Mouse (Mus musculus) liver, embryonic 16.5 days (tissue): ENCODE measurements around the gene Snx10. TPM values are rescaled to one million over a fixed set of nuclear protein-coding genes. Genes with fewer than 3 reads are reported as not detected.
"Not testable (repeated sequence)": the region's sequence is repeated elsewhere in the genome, so short reads cannot be mapped to it uniquely, and the experiment has no call there.

Experiments
- ATAC-seq: fragments of 200-750 bp; cut with Nextera tagmentation; 2 replicates; pipeline ENCODE4 v1.8.0; 2017; ENCODE audit warnings: low read depth, mild to moderate bottlenecking, moderate number of reproducible peaks, moderate library complexity
- H3K27ac ChIP-seq: fragments of 300-500 bp; sonication (generic); 2 replicates; pipeline ENCODE4 v1.5.1; 2014; ENCODE audit warnings: mild to moderate bottlenecking, low read length
- H3K27me3 ChIP-seq: fragments of 300-500 bp; sonication (generic); 2 replicates; pipeline ENCODE4 v1.6.1; 2014; ENCODE audit warnings: low read depth, low read length, mixed read lengths; ENCODE audit not compliant: control insufficient read depth, insufficient read depth
- H3K36me3 ChIP-seq: fragments of 300-500 bp; sonication (generic); 2 replicates; pipeline ENCODE4 v1.6.1; 2014; ENCODE audit warnings: mild to moderate bottlenecking; ENCODE audit not compliant: control insufficient read depth, insufficient read depth
- H3K4me1 ChIP-seq: fragments of 300-500 bp; sonication (generic); 2 replicates; pipeline ENCODE4 v1.6.1; 2014; ENCODE audit warnings: low read depth, low read length, mixed read lengths; ENCODE audit not compliant: control insufficient read depth
- H3K4me2 ChIP-seq: fragments of 300-500 bp; sonication (generic); 2 replicates; pipeline ENCODE4 v1.6.1; 2014; ENCODE audit warnings: low read depth, low read length, mixed read lengths
- H3K4me3 ChIP-seq: fragments of 300-500 bp; sonication (generic); 2 replicates; pipeline ENCODE4 v1.5.1; 2014; ENCODE audit warnings: low read depth, mild to moderate bottlenecking, low read length
- H3K9ac ChIP-seq: fragments of 300-500 bp; sonication (generic); 2 replicates; pipeline ENCODE4 v1.6.1; 2014; ENCODE audit warnings: low read depth, low read length
- H3K9me3 ChIP-seq: fragments of 300-500 bp; sonication (generic); replicated peaks from 2 replicates; pipeline ENCODE4 v1.6.1; 2016; ENCODE audit warnings: low read length; ENCODE audit not compliant: control insufficient read depth
- WGBS: fragments of 180-500 bp; shearing (Covaris S2); extraction: QIAGEN DNeasy Blood & Tissue Kit; methylation state at CpG from one replicate; pipeline ENCODE4 v1.1.7; 2014; ENCODE audit not compliant: insufficient replicate concordance; 5-methylcytosine and 5-hydroxymethylcytosine counted together
- polyA plus RNA-seq: library from polyadenylated mRNA; unstranded; fragments of >200 nt; fragmentation: Nextera tagmentation; extraction: Ambion mirVana; gene quantifications from 2 replicates; pipeline ENCODE4 v1.2.1, GENCODE M21; 2015

Snx10 gene
- 8.8 TPM in 2 replicates for polyA plus RNA-seq

- Histone ChIP-seq H3K9me3 (no peaks in the 10 kb centered on the region), H3K4me3 (peak within 1 kb of the TSS; percentile 61), H3K9ac (peak within 1 kb of the TSS; percentile 44), H3K27ac (no peak within 1 kb of the TSS; the same call in 1 of the 2 replicates), H3K4me2 (peak within 1 kb of the TSS; percentile 57), H3K36me3 (no peaks in the 10 kb centered on the region), H3K4me1 (peaks cover 2% of the 10 kb centered on the region; the same call in 1 of the 2 replicates), H3K27me3 (peaks cover 9% of the 10 kb centered on the region)
- 0 out of 2 replicates have a peak, but pooled peaks have one; percentile 30 for ATAC-seq
- under 1% methylated on average over 32 of the region's 47 CpGs for WGBS
Measured at GRCm38 (mm10) chr6:51523807-51524320, at the start of gene Snx10. Snx10 (plus strand) TSS chr6:51523901.

GRCm38 (mm10) chr6:51479136-51479731, 44.5 kb upstream of the Snx10 start:
- Histone ChIP-seq H3K9me3 (no peaks in the 10 kb centered on the region), H3K36me3 (peaks cover 60% of the 10 kb centered on the region), H3K4me2 (peak overlapping the region; percentile 36), H3K27me3 (no peaks in the 10 kb centered on the region), H3K27ac (no peak overlapping the region; the same call in 1 of the 2 replicates), H3K4me1 (peaks cover 10% of the 10 kb centered on the region), H3K4me3 (peak overlapping the region; percentile 6; the same call in 1 of the 2 replicates), H3K9ac (no peak overlapping the region)
- ATAC-seq: peak; percentile 88
- 27% methylated on average over 4 of the region's 4 CpGs for WGBS

GRCm38 (mm10) chr6:51481548-51481947, 42.2 kb upstream of the Snx10 start:
- Histone ChIP-seq H3K9ac (no peak overlapping the region), H3K4me2 (no peak overlapping the region), H3K9me3 (no peaks in the 10 kb centered on the region), H3K4me1 (peaks cover 9% of the 10 kb centered on the region), H3K27ac (no peak overlapping the region), H3K4me3 (no peak overlapping the region), H3K27me3 (no peaks in the 10 kb centered on the region), H3K36me3 (peaks cover 50% of the 10 kb centered on the region)
- 89% methylated on average over 8 of the region's 8 CpGs for WGBS
- no peak for ATAC-seq

- Histone ChIP-seq H3K4me2 (no peak overlapping the region), H3K9ac (no peak overlapping the region), H3K9me3 (no peaks in the 10 kb centered on the region), H3K27ac (no peak overlapping the region), H3K4me3 (no peak overlapping the region), H3K36me3 (peaks cover 40% of the 10 kb centered on the region), H3K4me1 (peaks cover 3% of the 10 kb centered on the region), H3K27me3 (no peaks in the 10 kb centered on the region)
- no peak for ATAC-seq
- 90% methylated on average over 3 of the region's 3 CpGs for WGBS
Measured at GRCm38 (mm10) chr6:51483861-51484260, 39.8 kb upstream of the Snx10 start.

GRCm38 (mm10) chr6:51484556-51484955, 39.1 kb upstream of the Snx10 start:
- not testable (repeated sequence) for H3K4me3 ChIP-seq, H3K4me1 ChIP-seq, H3K27me3 ChIP-seq, ATAC-seq, H3K4me2 ChIP-seq, H3K27ac ChIP-seq, H3K9ac ChIP-seq, H3K9me3 ChIP-seq
- H3K36me3 ChIP-seq: peaks cover 33% of the 10 kb centered on the region
- 86% methylated on average over 8 of the region's 8 CpGs for WGBS

GRCm38 (mm10) chr6:51485646-51486045, 38.1 kb upstream of the Snx10 start:
- Histone ChIP-seq H3K4me3 (no peak overlapping the region), H3K9ac (no peak overlapping the region), H3K4me1 (no peaks in the 10 kb centered on the region; the same call in 1 of the 2 replicates), H3K27ac (no peak overlapping the region), H3K9me3 (no peaks in the 10 kb centered on the region), H3K4me2 (no peak overlapping the region), H3K27me3 (no peaks in the 10 kb centered on the region), H3K36me3 (peaks cover 22% of the 10 kb centered on the region)
- WGBS: 23% methylated on average over 2 of the region's 2 CpGs
- no peak for ATAC-seq

- ATAC-seq: no peak
- Histone ChIP-seq H3K9me3 (no peaks in the 10 kb centered on the region), H3K36me3 (peaks cover 17% of the 10 kb centered on the region), H3K27ac (no peak overlapping the region), H3K9ac (no peak overlapping the region), H3K4me1 (no peaks in the 10 kb centered on the region; the same call in 1 of the 2 replicates), H3K4me3 (no peak overlapping the region), H3K4me2 (no peak overlapping the region), H3K27me3 (no peaks in the 10 kb centered on the region)
- 11% methylated on average over 7 of the region's 7 CpGs for WGBS
Measured at GRCm38 (mm10) chr6:51486076-51486710, 37.5 kb upstream of the Snx10 start.

- H3K4me1 ChIP-seq: no peaks in the 10 kb centered on the region; the same call in 1 of the 2 replicates
- H3K9ac ChIP-seq: no peak overlapping the region
- 76% methylated on average over 5 of the region's 5 CpGs for WGBS
- H3K36me3 ChIP-seq: peaks cover 11% of the 10 kb centered on the region
- H3K9me3 ChIP-seq: no peaks in the 10 kb centered on the region
- no peak overlapping the region for H3K4me2 ChIP-seq
- no peak overlapping the region for H3K27ac ChIP-seq
- H3K27me3 ChIP-seq: no peaks in the 10 kb centered on the region
- no peak overlapping the region for H3K4me3 ChIP-seq
- ATAC-seq: no peak
Measured at GRCm38 (mm10) chr6:51486731-51487130, 37.0 kb upstream of the Snx10 start.

GRCm38 (mm10) chr6:51489787-51490186, 33.9 kb upstream of the Snx10 start:
- H3K9ac ChIP-seq: no peak overlapping the region
- peak; percentile 62 for ATAC-seq
- 60% methylated on average over 2 of the region's 2 CpGs for WGBS

More at GRCm38 (mm10) chr6:51489787-51490186, 33.9 kb upstream of the Snx10 start:
- Histone ChIP-seq H3K4me2 (no peak overlapping the region), H3K4me1 (no peaks in the 10 kb centered on the region; the same call in 1 of the 2 replicates), H3K27me3 (no peaks in the 10 kb centered on the region), H3K27ac (no peak overlapping the region), H3K9me3 (no peaks in the 10 kb centered on the region), H3K36me3 (no peaks in the 10 kb centered on the region), H3K4me3 (no peak overlapping the region)
